Mouse (Mus musculus) liver, embryonic 12.5 days (tissue): ENCODE data around the gene Gm14151. TPM values are rescaled to one million over a fixed set of nuclear protein-coding genes. Genes with fewer than 3 reads are reported as not detected.
"Not testable (repeated sequence)": the region's sequence is repeated elsewhere in the genome, so short reads cannot be mapped to it uniquely, and the experiment has no call there.

Experiments used
- ATAC-seq: fragments of 200-750 bp; cut with Nextera tagmentation; 2 replicates; pipeline ENCODE4 v1.8.0; 2017; ENCODE audit warnings: moderate number of reproducible peaks, mild to moderate bottlenecking, moderate library complexity
- H3K27ac ChIP-seq: fragments of 300-500 bp; sonication (generic); 2 replicates; pipeline ENCODE4 v1.5.1; 2016; ENCODE audit warnings: mild to moderate bottlenecking
- H3K27me3 ChIP-seq: fragments of 300-500 bp; sonication (generic); replicated peaks from 2 replicates; pipeline ENCODE4 v1.6.1; 2016; ENCODE audit warnings: mild to moderate bottlenecking, moderate library complexity
- H3K36me3 ChIP-seq: fragments of 300-500 bp; sonication (generic); 2 replicates; pipeline ENCODE4 v1.6.1; 2016; ENCODE audit warnings: mild to moderate bottlenecking, moderate library complexity
- H3K4me1 ChIP-seq: fragments of 300-500 bp; sonication (generic); 2 replicates; pipeline ENCODE4 v1.6.1; 2016
- H3K4me2 ChIP-seq: fragments of 300-500 bp; sonication (generic); 2 replicates; pipeline ENCODE4 v1.6.1; 2016; ENCODE audit warnings: mild to moderate bottlenecking, moderate library complexity
- H3K4me3 ChIP-seq: fragments of 300-500 bp; sonication (generic); 2 replicates; pipeline ENCODE4 v1.5.1; 2016; ENCODE audit warnings: mild to moderate bottlenecking, moderate library complexity
- H3K9ac ChIP-seq: fragments of 300-500 bp; sonication (generic); 2 replicates; pipeline ENCODE4 v1.6.1; 2016; ENCODE audit warnings: mild to moderate bottlenecking, moderate library complexity
- H3K9me3 ChIP-seq: fragments of 300-500 bp; sonication (generic); replicated peaks from 2 replicates; pipeline ENCODE4 v1.6.1; 2016; ENCODE audit warnings: mild to moderate bottlenecking, moderate library complexity
- WGBS: fragments of 180-500 bp; shearing (Covaris S2); methylation state at CpG from one replicate; pipeline ENCODE4 v1.1.7; 2016; ENCODE audit not compliant: insufficient replicate concordance; 5-methylcytosine and 5-hydroxymethylcytosine counted together
- polyA plus RNA-seq: library from polyadenylated mRNA; unstranded; fragments of >200 nt; fragmentation: Nextera tagmentation; extraction: Ambion mirVana; gene quantifications from 2 replicates; pipeline ENCODE4 v1.2.1, GENCODE M21; 2016

The Gm14151 gene
- polyA plus RNA-seq, result not detected in 2 replicates

- not testable (repeated sequence) for H3K4me2 ChIP-seq, H3K36me3 ChIP-seq, H3K27ac ChIP-seq, H3K4me1 ChIP-seq, H3K4me3 ChIP-seq, H3K27me3 ChIP-seq, ATAC-seq, H3K9ac ChIP-seq, H3K9me3 ChIP-seq
- no CpG with 5 or more reads among the region's 3 CpGs for WGBS
Measured at GRCm38 (mm10) chr2:151092250-151092649, at the start of gene Gm14151. Gene Gm14151, minus strand, starts transcription at chr2:151092350.

DNA sequence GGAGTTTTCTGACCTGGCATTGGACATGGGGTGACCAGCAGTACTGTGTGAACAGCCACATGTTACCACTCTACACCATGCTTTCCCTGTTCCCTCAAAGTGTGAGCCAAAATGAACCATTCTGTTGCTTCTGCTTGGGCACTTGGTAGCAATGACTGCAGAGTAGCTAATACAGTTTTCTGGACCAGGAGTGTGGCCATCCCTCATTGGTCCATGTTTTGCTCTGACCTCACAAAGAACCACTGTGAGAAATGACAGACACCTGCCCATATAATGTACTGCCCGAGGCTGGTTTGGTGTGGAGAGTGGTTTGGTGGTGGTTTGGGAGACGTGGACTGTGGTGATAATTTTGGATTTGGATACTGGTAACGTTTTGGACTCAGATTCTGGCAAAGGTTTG lies 5.8 kb upstream of the Gm14151 start, which contains the start of gene Gm14147:
TSS of gene Gm14147 (plus strand) at position 301 of the 400 bp plus-strand sequence.
- H3K4me3 ChIP-seq, H3K27ac ChIP-seq, H3K4me1 ChIP-seq, H3K4me2 ChIP-seq, H3K9me3 ChIP-seq, H3K27me3 ChIP-seq, H3K36me3 ChIP-seq, ATAC-seq, H3K9ac ChIP-seq: not testable (repeated sequence)
- WGBS, result no CpG with 5 or more reads among the region's 3 CpGs

- 78% methylated on average over 1 of the region's 1 CpGs for WGBS
- ATAC-seq, result no peak
- H3K4me2 ChIP-seq, result no peak overlapping the region
Measured at GRCm38 (mm10) chr2:151056637-151057036, 35.5 kb downstream of the Gm14151 start.

DNA sequence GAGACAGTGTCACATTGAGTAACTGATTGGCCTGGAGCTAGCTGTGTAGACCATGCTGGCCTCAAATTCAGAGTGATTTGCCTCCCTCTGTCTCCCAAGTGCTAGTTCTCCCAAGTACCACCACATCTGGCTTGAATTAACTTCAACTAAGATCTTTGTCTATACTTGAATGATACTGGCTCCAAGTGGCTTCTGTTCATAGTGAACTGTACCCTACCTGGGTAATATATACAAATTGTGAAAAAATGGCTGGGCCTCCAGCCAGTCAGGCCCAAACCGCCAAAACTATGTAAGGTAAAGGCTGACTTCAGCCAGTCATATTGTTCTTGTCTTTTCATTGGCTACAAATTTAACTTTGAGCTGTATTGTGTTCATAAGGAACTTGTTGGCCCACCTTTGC lies 51.7 kb downstream of the Gm14151 start:
- Histone ChIP-seq H3K9me3 (no peaks in the 10 kb centered on the region), H3K9ac (no peak overlapping the region), H3K4me3 (peak overlapping the region; percentile 95; the same call in 1 of the 2 replicates), H3K4me2 (peak overlapping the region; percentile 88), H3K27ac (no peak overlapping the region), H3K36me3 (peaks cover 4% of the 10 kb centered on the region; the same call in 1 of the 2 replicates), H3K27me3 (no peaks in the 10 kb centered on the region), H3K4me1 (peaks cover 41% of the 10 kb centered on the region)
- no peak for ATAC-seq
- WGBS, result 79% methylated on average over 1 of the region's 1 CpGs

More at GRCm38 (mm10) chr2:151056637-151057036, 35.5 kb downstream of the Gm14151 start:
- H3K36me3 ChIP-seq, result no peaks in the 10 kb centered on the region
- H3K9ac ChIP-seq, result no peak overlapping the region
- no peaks in the 10 kb centered on the region for H3K27me3 ChIP-seq
- H3K9me3 ChIP-seq, result no peaks in the 10 kb centered on the region
- H3K4me1 ChIP-seq, result no peaks in the 10 kb centered on the region
- H3K4me3 ChIP-seq, result no peak overlapping the region
- no peak overlapping the region for H3K27ac ChIP-seq

DNA sequence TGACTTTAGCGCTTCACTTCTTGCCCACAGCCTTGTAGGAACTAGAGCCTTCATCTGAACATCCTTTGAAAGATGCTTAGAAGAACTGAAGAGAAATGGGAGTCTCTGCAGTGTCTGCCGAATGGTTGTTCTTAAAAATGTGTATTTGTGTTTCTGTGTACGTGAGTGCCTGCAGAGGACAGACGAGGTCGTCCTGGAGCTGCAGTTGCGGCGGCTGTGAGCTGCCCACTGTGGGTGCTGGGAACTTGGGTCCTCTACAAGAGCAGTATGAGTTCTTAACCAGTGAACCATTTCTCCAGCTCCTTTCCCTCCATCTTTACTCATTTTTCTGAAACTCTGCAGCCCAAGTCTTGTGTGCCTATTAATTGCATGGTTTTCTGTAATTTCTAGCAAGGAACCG lies 52.4 kb downstream of the Gm14151 start:
- no peaks in the 10 kb centered on the region for H3K9me3 ChIP-seq

DNA sequence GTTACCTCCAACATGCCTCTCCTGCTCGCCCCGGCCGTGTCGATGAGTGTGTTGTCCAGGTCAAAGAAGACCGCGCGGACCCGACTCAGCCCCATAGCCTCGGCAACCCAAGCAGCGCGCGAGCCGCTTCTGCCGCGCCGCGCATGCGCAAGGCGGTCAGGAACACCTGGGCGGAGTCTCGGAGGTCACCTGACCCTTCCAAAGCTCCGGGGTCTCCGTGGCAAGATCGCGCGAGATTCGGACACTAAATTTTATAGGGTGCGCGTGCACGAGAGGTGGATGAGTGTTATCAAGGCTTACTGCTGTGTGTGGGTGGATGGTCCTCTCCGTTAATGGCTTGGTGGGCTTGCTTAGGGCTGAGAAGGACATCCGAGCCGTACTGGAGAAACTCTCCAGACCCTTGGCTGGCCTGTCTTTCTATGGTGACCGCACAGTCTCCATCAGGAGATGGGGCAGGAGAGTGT lies 52.9 kb downstream of the Gm14151 start, which contains the start of the genes Ninl and Nanp:
TSS of gene Ninl (minus strand) at position 151 of the 464 bp plus-strand sequence.
TSS of gene Nanp (minus strand) at position 167 of the 464 bp plus-strand sequence.
- H3K27me3 ChIP-seq, result no peaks in the 10 kb centered on the region
- H3K36me3 ChIP-seq, result peaks cover 16% of the 10 kb centered on the region
- H3K4me1 ChIP-seq, result peaks cover 53% of the 10 kb centered on the region
- H3K4me2 ChIP-seq, result peak within 1 kb of the TSS; percentile 88
- H3K4me3 ChIP-seq, result peak within 1 kb of the TSS; percentile 95
- H3K9ac ChIP-seq, result peak within 1 kb of the TSS; percentile 100
- no peaks in the 10 kb centered on the region for H3K9me3 ChIP-seq
- peak; percentile 84 for ATAC-seq
- under 1% methylated on average over 34 of the region's 34 CpGs for WGBS
- peak within 1 kb of the TSS; percentile 96 for H3K27ac ChIP-seq

More for the DNA sequence above, 52.4 kb downstream of the Gm14151 start:
- Histone ChIP-seq H3K36me3 (peaks cover 11% of the 10 kb centered on the region), H3K4me1 (peaks cover 48% of the 10 kb centered on the region), H3K27ac (peak overlapping the region; percentile 82), H3K4me3 (peak overlapping the region; percentile 95), H3K4me2 (peak overlapping the region; percentile 88), H3K27me3 (no peaks in the 10 kb centered on the region), H3K9ac (peak overlapping the region; percentile 100)
- WGBS, result 34% methylated on average over 8 of the region's 8 CpGs
- peak; percentile 5; the same call in 1 of the 2 replicates for ATAC-seq

- under 1% methylated on average over 30 of the region's 30 CpGs for WGBS
- Histone ChIP-seq H3K4me2 (peak overlapping the region; percentile 88), H3K27me3 (no peaks in the 10 kb centered on the region), H3K4me1 (peaks cover 57% of the 10 kb centered on the region), H3K9me3 (no peaks in the 10 kb centered on the region), H3K27ac (peak overlapping the region; percentile 96), H3K9ac (peak overlapping the region; percentile 100), H3K4me3 (peak overlapping the region; percentile 95), H3K36me3 (peaks cover 20% of the 10 kb centered on the region)
- ATAC-seq, result no peak; the same call in none of the 2 replicates
Measured at GRCm38 (mm10) chr2:151038811-151039222, 53.3 kb downstream of the Gm14151 start.

DNA sequence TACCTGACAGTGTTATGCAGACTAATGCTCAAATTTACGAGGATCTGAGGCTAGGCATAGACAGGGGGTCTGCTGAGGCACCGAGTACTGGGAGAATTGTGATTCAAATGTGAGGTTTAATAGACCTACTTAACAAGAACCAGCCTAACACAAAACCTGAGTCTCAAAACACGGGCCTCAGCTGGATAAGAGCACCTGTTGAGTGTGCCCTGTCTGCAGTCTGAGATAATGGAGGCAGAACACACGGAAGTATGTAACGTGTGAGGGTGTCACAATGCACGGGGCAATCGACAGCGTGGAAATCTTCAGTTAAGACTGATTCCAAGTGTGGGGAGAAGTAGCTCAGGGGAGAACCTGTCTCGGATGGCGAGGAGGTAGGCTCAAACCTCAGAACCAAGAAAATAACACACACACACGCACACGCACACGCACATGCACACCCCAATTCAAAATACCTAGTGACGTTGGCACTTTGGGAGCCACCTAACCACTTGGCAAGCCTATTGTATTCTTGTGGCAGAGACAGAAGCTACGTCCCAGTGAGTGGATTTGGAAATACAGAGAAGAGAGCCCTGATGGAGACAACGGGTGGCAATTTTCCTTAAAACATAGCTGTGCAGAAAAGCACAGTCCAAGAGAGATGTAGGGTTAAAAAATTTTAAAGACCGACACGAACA lies 54.1 kb downstream of the Gm14151 start:
- ATAC-seq, result peak; percentile 85
- Histone ChIP-seq H3K4me3 (peak overlapping the region; percentile 95), H3K4me2 (peak overlapping the region; percentile 88), H3K27me3 (no peaks in the 10 kb centered on the region), H3K9me3 (no peaks in the 10 kb centered on the region), H3K9ac (peak overlapping the region; percentile 100), H3K27ac (peak overlapping the region; percentile 96), H3K36me3 (peaks cover 26% of the 10 kb centered on the region), H3K4me1 (peaks cover 64% of the 10 kb centered on the region)
- 22% methylated on average over 18 of the region's 18 CpGs for WGBS

DNA sequence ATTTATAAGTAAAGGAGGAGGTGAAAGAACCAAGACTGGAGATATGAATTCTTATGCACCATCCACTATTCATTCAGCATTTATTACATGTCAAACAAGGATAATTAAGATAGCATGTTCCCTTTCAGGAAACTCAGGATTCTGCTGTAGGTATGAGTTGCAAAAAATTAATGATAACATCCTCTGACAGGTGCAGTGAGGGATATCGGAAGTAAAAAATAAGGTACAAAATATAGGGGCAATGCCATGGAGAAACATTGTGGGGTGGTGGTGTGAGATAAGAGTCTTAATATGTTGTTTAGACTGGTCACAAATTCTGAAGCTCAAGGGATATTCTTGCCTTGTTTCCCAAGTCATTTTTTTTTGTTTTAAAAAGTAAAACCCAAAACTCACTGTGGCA lies 54.9 kb downstream of the Gm14151 start:
- peak overlapping the region; percentile 88 for H3K4me2 ChIP-seq
- no peaks in the 10 kb centered on the region for H3K9me3 ChIP-seq
- peaks cover 71% of the 10 kb centered on the region for H3K4me1 ChIP-seq
- H3K27me3 ChIP-seq, result no peaks in the 10 kb centered on the region
- WGBS, result 26% methylated on average over 1 of the region's 1 CpGs
- H3K27ac ChIP-seq, result peak overlapping the region; percentile 96
- ATAC-seq, result peak; percentile 30; the same call in 1 of the 2 replicates
- H3K9ac ChIP-seq, result peak overlapping the region; percentile 100
- H3K4me3 ChIP-seq, result peak overlapping the region; percentile 95
- H3K36me3 ChIP-seq, result peaks cover 33% of the 10 kb centered on the region

Other genes with a start within 250 kb of the Gm14151 start
- gene Abhd12, start 187.6 kb downstream of the Gm14151 start, polyA plus RNA-seq, result 24.9 and 25.3 TPM in 2 replicates
- 50.2 and 51.1 TPM in 2 replicates for gene Gins1, start 186.9 kb downstream of the Gm14151 start, polyA plus RNA-seq
- gene Ninl, start 53.0 kb downstream of the Gm14151 start, polyA plus RNA-seq, result 18.6 and 18.7 TPM in 2 replicates
- gene Nanp, start 53.0 kb downstream of the Gm14151 start, polyA plus RNA-seq, result 74.4 and 76.2 TPM in 2 replicates
- gene Gm14147, start 5.9 kb upstream of the Gm14151 start, polyA plus RNA-seq, result not detected in 2 replicates